Mouse (Mus musculus) ES-CJ7 (cell line): ENCODE data around the gene Cysrt1.
"Not testable (repeated sequence)": the region's sequence is repeated elsewhere in the genome, so short reads cannot be mapped to it uniquely, and the experiment has no call there.

ENCODE experiments used
- DNase-seq: peaks from one replicate; pipeline ENCODE4 v3.0.0; 2011; ENCODE audit warnings: low read depth, low spot score

The Cysrt1 gene

DNA sequence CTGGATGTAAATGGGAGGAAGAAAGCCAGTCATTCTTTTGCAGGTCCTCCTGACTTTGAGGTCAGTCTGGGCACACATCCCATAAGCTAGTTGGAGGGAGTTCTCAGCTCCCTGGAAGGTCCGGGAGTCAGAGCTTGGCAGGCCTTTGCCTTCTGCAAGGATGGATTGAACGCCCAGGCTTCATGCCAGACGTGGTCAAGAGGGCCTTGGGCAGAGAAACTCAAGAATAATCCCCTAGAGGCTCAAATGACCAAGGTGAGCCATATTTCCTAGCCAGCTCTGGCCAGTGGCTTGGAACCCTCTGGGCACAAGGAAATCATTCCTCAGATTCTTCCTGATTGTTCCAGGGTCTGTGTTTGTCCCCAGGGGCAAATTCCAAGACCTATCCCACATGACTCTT, 22.6 kb upstream of the Cysrt1 start:
- DNase-seq: no peak

GRCm38 (mm10) chr2:25264286-25264660, 22.0 kb upstream of the Cysrt1 start:
- DNase-seq: no peak

DNA sequence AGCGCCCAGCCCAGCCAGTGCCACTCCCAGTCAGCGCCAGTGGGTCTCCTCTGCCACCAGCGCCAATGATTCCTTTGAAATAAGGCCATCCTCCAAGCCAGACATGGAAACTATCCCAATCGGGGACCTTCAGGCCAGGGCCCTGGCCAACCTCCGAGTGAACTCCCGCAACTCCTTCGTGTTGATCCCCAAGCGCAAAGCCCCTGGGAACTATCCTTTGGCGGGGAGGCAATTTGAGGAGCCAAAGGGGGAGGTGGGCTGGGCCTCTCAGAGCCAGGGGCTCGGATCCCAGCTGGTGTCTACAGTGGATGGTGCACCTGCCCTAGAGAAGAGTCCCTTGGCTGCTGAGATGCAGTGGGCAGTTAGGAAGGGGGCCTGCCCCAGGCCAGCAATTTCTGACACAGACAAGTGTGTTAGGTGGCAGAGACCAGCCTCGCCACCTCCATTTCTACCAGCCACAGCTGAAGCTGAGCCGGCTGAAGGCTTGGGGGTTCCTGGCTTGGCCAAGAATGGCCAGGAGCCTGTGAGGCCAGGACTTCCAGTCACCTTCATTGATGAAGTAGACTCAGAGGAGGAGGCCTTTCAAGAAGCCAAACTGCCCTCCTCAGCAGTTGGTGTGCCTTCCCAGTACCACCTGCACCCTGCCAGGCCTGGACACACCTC, 21.5 kb upstream of the Cysrt1 start:
- no peak for DNase-seq

GRCm38 (mm10) chr2:25262795-25263622, 20.8 kb upstream of the Cysrt1 start:
- DNase-seq: peak; percentile 55

DNA sequence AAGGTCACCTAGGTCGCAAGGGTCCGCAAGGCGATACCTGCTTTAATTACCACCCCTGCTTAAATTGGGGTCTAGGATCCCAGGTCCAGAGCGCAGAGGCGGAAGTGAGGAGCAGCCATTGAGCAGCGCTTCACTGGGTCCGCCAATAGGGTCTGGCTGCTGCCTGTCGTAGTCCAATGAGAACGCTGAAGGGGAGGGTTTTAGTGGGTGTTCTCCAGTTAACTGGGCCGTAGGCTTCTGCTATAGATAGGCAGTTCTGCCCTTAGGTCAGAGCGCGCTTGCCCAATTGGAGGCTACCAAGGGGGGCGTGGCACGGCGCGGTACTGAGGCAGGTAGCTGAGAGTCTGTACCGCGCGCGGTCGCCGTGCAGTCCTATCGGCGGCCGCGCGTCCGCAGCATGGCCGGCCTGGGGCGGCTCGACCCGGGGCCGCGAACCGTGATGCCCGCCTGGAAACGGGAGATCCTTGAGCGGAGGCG, 20.1 kb upstream of the Cysrt1 start, which contains the start of gene Tprn:
Tprn (plus strand) TSS at position 328 of the 477 bp plus-strand sequence.
- DNase-seq: peak; percentile 99

DNA sequence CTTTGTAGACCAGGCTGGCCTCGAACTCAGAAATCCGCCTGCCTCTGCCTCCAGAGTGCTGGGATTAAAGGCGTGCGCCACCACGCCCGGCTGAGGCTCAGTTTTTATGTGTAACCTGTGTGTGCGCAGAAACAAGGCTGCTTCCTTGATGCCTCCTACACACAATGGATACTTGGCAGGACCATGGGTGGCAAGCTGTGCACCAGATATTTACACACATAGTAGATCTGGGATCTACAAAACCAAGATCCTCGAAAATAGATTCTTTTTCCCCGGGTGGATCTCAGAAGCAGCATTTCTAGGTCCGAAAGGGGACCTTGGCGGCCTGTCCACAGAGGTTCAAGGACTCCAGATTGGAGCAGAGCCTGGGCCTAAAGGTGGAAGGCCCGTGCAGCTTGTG, 19.6 kb upstream of the Cysrt1 start:
- DNase-seq: peak; percentile 45

GRCm38 (mm10) chr2:25258887-25259286, 16.6 kb upstream of the Cysrt1 start:
- peak; percentile 67 for DNase-seq

DNA sequence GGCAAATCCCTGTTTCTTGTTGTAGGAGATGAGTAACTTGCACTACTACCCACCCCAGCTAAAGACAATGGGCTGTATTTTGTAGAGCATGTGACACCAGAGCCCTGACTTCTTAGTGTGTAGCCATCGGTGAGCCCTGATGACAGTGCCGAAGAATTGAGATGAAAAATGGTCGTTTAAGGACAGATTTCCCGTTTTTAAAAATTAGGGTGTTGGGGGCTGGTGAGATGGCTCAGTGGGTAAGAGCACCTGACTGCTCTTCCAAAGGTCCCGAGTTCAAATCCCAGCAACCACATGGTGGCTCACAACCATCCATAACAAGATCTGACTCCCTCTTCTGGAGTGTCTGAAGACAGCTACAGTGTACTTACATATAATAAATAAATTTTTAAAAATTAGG, 15.0 kb upstream of the Cysrt1 start:
- DNase-seq: not testable (repeated sequence)

DNA sequence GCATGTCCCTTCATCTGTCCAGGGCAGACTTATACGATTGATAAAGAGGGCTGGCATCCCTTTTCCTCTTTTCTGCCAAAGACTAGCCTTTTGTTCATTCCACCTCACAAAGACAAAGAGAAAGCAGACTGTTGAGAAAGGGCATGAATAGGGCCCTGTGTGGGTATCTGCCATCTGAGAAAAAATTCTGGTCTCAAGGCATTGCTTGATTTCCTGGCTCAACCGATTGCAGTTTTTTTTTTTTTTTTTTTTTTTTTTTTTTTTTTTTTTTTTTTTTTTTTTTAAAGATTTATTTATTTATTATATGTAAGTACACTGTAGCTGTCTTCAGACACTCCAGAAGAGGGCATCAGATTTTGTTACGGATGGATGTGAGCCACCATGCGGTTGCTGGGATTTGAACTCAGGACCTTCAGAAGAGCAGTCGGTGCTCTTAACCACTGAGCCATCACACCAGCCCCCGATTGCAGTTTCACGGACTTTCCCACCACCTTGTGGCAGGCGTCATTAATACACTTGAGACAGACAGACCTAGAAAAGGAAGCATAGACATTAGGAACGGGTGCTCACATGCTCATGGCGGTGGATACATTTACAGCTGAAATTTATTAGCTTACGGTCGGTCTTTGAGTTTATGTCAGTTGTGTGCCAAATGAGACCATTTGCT, 14.3 kb upstream of the Cysrt1 start:
- peak; percentile 84 for DNase-seq

DNA sequence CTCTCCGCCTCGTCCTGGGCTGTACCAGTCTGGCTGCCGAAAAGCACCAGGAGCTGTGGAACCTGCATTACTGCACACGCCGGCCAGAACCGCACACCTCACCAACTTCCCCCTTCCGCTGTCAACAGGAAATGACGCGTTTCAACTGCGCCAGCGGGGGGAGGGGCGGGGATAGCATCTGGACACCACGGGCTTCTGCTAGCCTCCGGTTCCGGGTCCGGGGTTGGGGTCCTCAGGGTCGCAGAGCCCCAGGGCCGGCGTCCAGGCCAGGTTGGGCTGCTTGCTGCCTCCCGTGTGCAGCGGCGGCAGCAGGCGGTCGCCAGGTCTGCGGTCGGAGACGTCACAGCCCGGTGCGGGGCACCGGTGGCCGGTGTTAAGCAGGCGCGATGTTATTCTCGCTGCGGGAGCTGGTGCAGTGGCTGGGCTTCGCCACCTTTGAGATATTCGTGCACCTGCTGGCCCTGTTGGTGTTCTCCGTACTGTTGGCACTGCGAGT, 13.1 kb upstream of the Cysrt1 start, which contains the start of gene Tmem203:
Tmem203 (plus strand) TSS at position 156 of the 496 bp plus-strand sequence.
- DNase-seq: peak; percentile 91

DNA sequence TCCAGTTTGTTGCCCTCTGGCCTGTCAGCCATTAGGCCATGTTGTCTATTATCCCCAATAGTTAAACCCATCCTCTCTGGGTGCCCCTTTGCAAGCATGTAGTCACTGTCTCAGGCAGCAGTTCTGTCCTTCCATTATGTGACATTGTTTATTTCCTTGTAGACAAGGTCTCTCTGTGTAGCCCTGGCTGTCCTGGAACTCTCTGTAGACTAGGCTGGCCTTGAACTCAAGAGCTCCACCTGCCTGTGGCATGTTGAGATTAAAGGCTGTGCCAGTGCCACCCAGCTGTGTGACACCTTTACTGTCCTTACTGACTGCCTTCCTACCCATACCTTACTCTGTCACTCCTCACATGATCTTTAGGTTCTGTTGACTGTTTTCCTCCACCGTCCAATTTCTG, 10.1 kb upstream of the Cysrt1 start:
- peak; percentile 44 for DNase-seq

DNA sequence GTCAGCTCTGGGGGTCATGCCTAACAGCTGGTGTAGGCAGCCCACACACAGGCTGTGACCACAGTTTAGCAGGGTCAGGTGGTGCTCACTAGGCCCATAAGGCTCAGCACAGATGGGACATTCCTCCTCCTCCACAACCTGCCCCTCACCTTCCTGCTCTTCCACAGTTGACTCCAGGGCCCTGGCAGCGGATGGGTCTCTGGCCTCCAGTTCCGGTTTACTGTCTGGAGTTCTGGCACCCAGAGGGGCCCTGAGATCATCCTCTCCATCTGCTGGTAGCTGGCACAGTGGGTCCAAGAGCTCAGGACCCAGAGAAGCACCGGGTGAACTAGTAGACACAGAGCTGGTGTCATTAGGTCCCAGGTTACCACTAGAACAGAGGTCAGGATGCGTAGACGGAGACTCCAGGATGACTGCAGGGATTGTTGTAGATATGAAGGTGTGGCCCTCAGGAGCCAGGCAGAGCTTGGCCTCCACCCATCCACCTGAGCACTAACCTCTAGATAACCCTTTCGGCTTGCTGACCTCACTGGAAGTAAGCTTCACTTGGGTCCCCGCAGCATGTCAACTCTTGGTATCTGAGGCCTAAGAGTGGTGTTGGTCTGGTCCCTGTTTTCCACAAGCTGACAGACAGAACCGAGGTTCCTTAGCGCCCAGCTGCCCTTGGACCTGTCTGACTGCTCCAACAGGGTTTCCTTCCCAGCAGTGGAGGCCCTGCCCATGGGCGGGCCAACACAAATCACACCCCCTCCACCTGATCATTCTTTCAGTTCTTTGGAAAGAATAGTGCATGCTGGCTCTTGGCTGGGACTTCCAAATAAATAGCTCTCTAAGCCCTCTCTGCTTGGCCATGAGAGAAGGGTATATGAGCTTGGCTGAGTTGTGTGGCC, 4.2 kb upstream of the Cysrt1 start, which contains the start of gene AL732309.1:
AL732309.1 (minus strand) TSS at position 681 of the 890 bp plus-strand sequence.
- no peak for DNase-seq

DNA sequence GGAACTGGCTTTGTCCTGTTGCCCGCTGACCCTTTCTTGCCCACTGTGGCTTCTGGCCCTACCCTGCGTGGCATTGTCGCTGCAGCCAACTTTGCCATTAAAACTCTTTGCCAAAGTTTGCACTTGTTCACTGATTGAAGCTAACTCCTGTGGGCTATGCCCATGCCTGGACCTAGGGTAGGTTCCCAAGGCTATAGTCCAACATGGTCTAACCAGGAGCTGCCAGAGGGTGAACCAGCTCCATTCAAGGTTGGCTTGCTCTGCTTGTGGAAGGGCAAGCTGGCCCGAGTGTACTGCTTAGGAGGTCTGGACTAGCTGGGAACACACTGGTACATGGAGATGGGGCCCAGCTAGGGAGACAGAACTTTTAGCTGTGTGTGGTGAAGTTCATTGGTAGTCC, 1.9 kb upstream of the Cysrt1 start:
- DNase-seq: no peak

DNA sequence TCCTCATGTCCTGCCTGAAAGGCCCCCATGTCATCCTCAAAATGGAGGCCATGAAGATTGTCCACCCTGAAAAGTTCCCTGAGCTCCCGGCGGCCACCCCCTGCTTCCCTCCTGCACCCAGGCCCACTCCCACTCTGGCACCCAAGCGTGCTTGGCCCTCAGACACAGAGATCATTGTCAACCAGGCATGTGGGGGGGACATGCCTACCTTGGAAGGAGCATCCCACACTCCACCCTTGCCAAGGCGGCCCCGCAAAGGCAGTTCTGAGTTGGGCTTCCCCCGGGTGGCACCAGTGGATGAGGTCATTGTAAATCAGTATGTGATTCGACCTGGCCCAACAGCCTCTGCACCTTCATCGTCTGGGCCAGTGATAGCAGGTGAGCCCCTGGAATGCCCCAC, 1.1 kb upstream of the Cysrt1 start:
- DNase-seq: no peak

- peak; percentile 47 for DNase-seq
These were observed 845 bp downstream of the Cysrt1 start for GRCm38 (mm10) chr2:25241438-25241775.

- peak; percentile 97 for DNase-seq
These were observed 1.4 kb downstream of the Cysrt1 start for GRCm38 (mm10) chr2:25240723-25241437.

- DNase-seq: no peak
These were observed 1.9 kb downstream of the Cysrt1 start for GRCm38 (mm10) chr2:25240310-25240709.

DNA sequence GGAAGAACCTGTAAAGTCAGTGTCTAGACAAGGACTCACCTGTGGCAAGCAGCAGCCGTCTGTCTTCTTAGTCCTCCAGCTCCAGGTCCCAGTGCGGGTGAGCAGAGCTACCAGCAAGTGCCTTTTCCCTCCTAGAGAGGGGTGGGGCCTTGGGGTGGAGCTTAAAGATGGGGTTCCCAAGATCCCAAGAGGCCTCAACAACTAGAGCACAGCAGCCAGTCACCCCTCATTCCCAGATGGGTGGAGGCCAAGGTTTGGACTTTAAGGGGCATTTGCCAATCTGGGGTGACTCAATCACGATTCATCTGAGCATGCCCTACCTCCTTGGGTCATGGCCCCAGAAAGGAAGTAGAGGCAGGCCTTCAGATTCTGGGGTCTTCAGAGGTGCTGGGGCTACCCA, 2.5 kb downstream of the Cysrt1 start:
- no peak for DNase-seq

DNA sequence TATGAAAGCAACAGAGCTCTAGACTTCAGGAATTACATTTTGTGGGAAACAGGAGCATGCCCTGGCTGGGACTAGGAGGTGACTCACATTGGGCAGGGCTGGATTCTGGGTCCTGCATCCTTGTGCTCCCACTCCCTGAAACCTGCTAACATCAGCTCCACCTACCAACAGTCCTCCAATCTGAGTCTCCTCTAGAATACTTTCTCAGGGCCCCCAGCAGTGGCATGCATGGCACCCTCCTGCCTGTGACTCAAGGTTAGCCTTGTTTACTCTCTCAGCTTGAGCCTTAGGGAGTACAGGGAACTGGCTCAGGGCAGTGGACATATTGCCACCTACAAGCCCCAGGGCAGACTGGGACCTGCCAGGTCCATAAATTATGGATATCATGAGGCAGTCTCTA, 4.1 kb downstream of the Cysrt1 start:
- DNase-seq: no peak

- no peak for DNase-seq
These were observed 4.7 kb downstream of the Cysrt1 start for GRCm38 (mm10) chr2:25237522-25237921.
